Mouse (Mus musculus): ENCODE results near the gene Dhtkd1. TPM values are rescaled to one million over a fixed set of nuclear protein-coding genes. Genes with fewer than 3 reads are reported as not detected.

The Dhtkd1 gene
- polyA plus RNA-seq, 1 experiment from 2014 or later = 5.0 TPM

GRCm38 (mm10) chr2:5894296-5894695 is 48.3 kb downstream of the Dhtkd1 start:
- H3K4me1 ChIP-seq (replicated peaks; ENCODE audit: control insufficient read depth, insufficient read depth, low read length) = peaks cover 4% of the 10 kb centered on the region; the same call in 1 of the 2 replicates
- WGBS = 54% methylated on average over 11 of the region's 11 CpGs
- DNase-seq (ENCODE audit: low spot score) = no peak
- peak overlapping the region; percentile 56 for H3K4me2 ChIP-seq (ENCODE audit: low read depth, low read length, severe bottlenecking)
- H3K27me3 ChIP-seq (ENCODE audit: control insufficient read depth, insufficient read depth, low read length) = no peaks in the 10 kb centered on the region
- no peaks in the 10 kb centered on the region for H3K9me3 ChIP-seq (ENCODE audit: control insufficient read depth, low read length)
- no peak for ATAC-seq (replicated peaks; ENCODE audit: low FRiP score)
- peak overlapping the region; percentile 86 for H3K9ac ChIP-seq (ENCODE audit: low read length)
- no peaks in the 10 kb centered on the region; the same call in 1 of the 2 replicates for H3K36me3 ChIP-seq (ENCODE audit: control insufficient read depth, insufficient read depth, low read length)
- H3K27ac ChIP-seq (ENCODE audit: low read depth, low read length) = no peak overlapping the region
- peak overlapping the region; percentile 78 for H3K4me3 ChIP-seq (ENCODE audit: low read depth, low read length)

- no peak overlapping the region for H3K9ac ChIP-seq (ENCODE audit: low read length)
- peaks cover 4% of the 10 kb centered on the region; the same call in 1 of the 2 replicates for H3K4me1 ChIP-seq (replicated peaks; ENCODE audit: control insufficient read depth, insufficient read depth, low read length)
- H3K27ac ChIP-seq (ENCODE audit: low read depth, low read length) = no peak overlapping the region
- no peaks in the 10 kb centered on the region for H3K9me3 ChIP-seq (ENCODE audit: control insufficient read depth, low read length)
- no peak overlapping the region for H3K4me2 ChIP-seq (ENCODE audit: low read depth, low read length, severe bottlenecking)
- no peak for ATAC-seq (replicated peaks; ENCODE audit: low FRiP score)
- H3K4me3 ChIP-seq (ENCODE audit: low read depth, low read length) = no peak overlapping the region
- H3K36me3 ChIP-seq (ENCODE audit: control insufficient read depth, insufficient read depth, low read length) = peaks cover 5% of the 10 kb centered on the region
- WGBS = 72% methylated on average over 2 of the region's 2 CpGs
- no peak for DNase-seq (ENCODE audit: low spot score)
- no peaks in the 10 kb centered on the region for H3K27me3 ChIP-seq (ENCODE audit: control insufficient read depth, insufficient read depth, low read length)
Measured at GRCm38 (mm10) chr2:5889412-5889811, 53.2 kb downstream of the Dhtkd1 start.

- no peak for DNase-seq (ENCODE audit: low spot score)
- Histone ChIP-seq H3K27ac (ENCODE audit: low read depth, low read length) (no peak overlapping the region), H3K4me2 (ENCODE audit: low read depth, low read length, severe bottlenecking) (no peak overlapping the region), H3K4me3 (ENCODE audit: low read depth, low read length) (no peak overlapping the region), H3K36me3 (ENCODE audit: control insufficient read depth, insufficient read depth, low read length) (peaks cover 5% of the 10 kb centered on the region), H3K9me3 (ENCODE audit: control insufficient read depth, low read length) (no peaks in the 10 kb centered on the region), H3K4me1 (replicated peaks; ENCODE audit: control insufficient read depth, insufficient read depth, low read length) (0 out of 2 replicates have a peak, but pooled peaks cover 2% of the 10 kb centered on the region), H3K9ac (ENCODE audit: low read length) (no peak overlapping the region), H3K27me3 (ENCODE audit: control insufficient read depth, insufficient read depth, low read length) (no peaks in the 10 kb centered on the region)
- WGBS = 91% methylated on average over 5 of the region's 5 CpGs
- no peak for ATAC-seq (replicated peaks; ENCODE audit: low FRiP score)
Measured at GRCm38 (mm10) chr2:5888865-5889264, 53.7 kb downstream of the Dhtkd1 start.

GRCm38 (mm10) chr2:5877446-5877845 is 65.1 kb downstream of the Dhtkd1 start:
- H3K4me1 ChIP-seq (replicated peaks; ENCODE audit: control insufficient read depth, insufficient read depth, low read length) = no peaks in the 10 kb centered on the region
- H3K36me3 ChIP-seq (ENCODE audit: control insufficient read depth, insufficient read depth, low read length) = peaks cover 14% of the 10 kb centered on the region
- H3K4me2 ChIP-seq (ENCODE audit: low read depth, low read length, severe bottlenecking) = no peak overlapping the region
- no peaks in the 10 kb centered on the region for H3K27me3 ChIP-seq (ENCODE audit: control insufficient read depth, insufficient read depth, low read length)
- H3K27ac ChIP-seq (ENCODE audit: low read depth, low read length) = no peak overlapping the region
- no peak overlapping the region for H3K4me3 ChIP-seq (ENCODE audit: low read depth, low read length)
- no peak overlapping the region for H3K9ac ChIP-seq (ENCODE audit: low read length)
- ATAC-seq (replicated peaks; ENCODE audit: low FRiP score) (no peak), DNase-seq (ENCODE audit: low spot score) (no peak)
- WGBS = 72% methylated on average over 3 of the region's 3 CpGs
- H3K9me3 ChIP-seq (ENCODE audit: control insufficient read depth, low read length) = no peaks in the 10 kb centered on the region

GRCm38 (mm10) chr2:5869746-5870145 is 72.8 kb downstream of the Dhtkd1 start:
- H3K36me3 ChIP-seq (ENCODE audit: control insufficient read depth, insufficient read depth, low read length) = peaks cover 10% of the 10 kb centered on the region
- 94% methylated on average over 5 of the region's 5 CpGs for WGBS

GRCm38 (mm10) chr2:5867681-5868080 is 74.9 kb downstream of the Dhtkd1 start:
- 85% methylated on average over 2 of the region's 2 CpGs for WGBS
- H3K27me3 ChIP-seq (ENCODE audit: control insufficient read depth, insufficient read depth, low read length) = no peaks in the 10 kb centered on the region
- DNase-seq (ENCODE audit: low spot score) (no peak), ATAC-seq (replicated peaks; ENCODE audit: low FRiP score) (no peak)
- no peaks in the 10 kb centered on the region for H3K9me3 ChIP-seq (ENCODE audit: control insufficient read depth, low read length)
- H3K4me2 ChIP-seq (ENCODE audit: low read depth, low read length, severe bottlenecking) = no peak overlapping the region
- H3K4me3 ChIP-seq (ENCODE audit: low read depth, low read length) = no peak overlapping the region
- no peak overlapping the region for H3K27ac ChIP-seq (ENCODE audit: low read depth, low read length)
- H3K9ac ChIP-seq (ENCODE audit: low read length) = no peak overlapping the region
- H3K36me3 ChIP-seq (ENCODE audit: control insufficient read depth, insufficient read depth, low read length) = peaks cover 2% of the 10 kb centered on the region
- H3K4me1 ChIP-seq (replicated peaks; ENCODE audit: control insufficient read depth, insufficient read depth, low read length) = no peaks in the 10 kb centered on the region

More at GRCm38 (mm10) chr2:5869746-5870145, 72.8 kb downstream of the Dhtkd1 start:
- DNase-seq (ENCODE audit: low spot score) (no peak), ATAC-seq (replicated peaks; ENCODE audit: low FRiP score) (no peak)
- H3K4me2 ChIP-seq (ENCODE audit: low read depth, low read length, severe bottlenecking) = no peak overlapping the region
- H3K27ac ChIP-seq (ENCODE audit: low read depth, low read length) = no peak overlapping the region
- no peak overlapping the region for H3K9ac ChIP-seq (ENCODE audit: low read length)
- no peaks in the 10 kb centered on the region for H3K4me1 ChIP-seq (replicated peaks; ENCODE audit: control insufficient read depth, insufficient read depth, low read length)
- H3K27me3 ChIP-seq (ENCODE audit: control insufficient read depth, insufficient read depth, low read length) = no peaks in the 10 kb centered on the region
- no peak overlapping the region for H3K4me3 ChIP-seq (ENCODE audit: low read depth, low read length)
- H3K9me3 ChIP-seq (ENCODE audit: control insufficient read depth, low read length) = no peaks in the 10 kb centered on the region

GRCm38 (mm10) chr2:5862834-5863233 is 79.8 kb downstream of the Dhtkd1 start, which contains the start of gene Gm13199:
Gene Gm13199 (minus strand): TSS chr2:5862934.
- Histone ChIP-seq H3K9me3 (ENCODE audit: control insufficient read depth, low read length) (no peaks in the 10 kb centered on the region), H3K4me3 (ENCODE audit: low read depth, low read length) (no peak within 1 kb of the TSS), H3K27me3 (ENCODE audit: control insufficient read depth, insufficient read depth, low read length) (no peaks in the 10 kb centered on the region), H3K4me2 (ENCODE audit: low read depth, low read length, severe bottlenecking) (no peak within 1 kb of the TSS), H3K36me3 (ENCODE audit: control insufficient read depth, insufficient read depth, low read length) (no peaks in the 10 kb centered on the region; the same call in 1 of the 2 replicates), H3K9ac (ENCODE audit: low read length) (no peak within 1 kb of the TSS), H3K4me1 (replicated peaks; ENCODE audit: control insufficient read depth, insufficient read depth, low read length) (no peaks in the 10 kb centered on the region), H3K27ac (ENCODE audit: low read depth, low read length) (no peak within 1 kb of the TSS)
- 93% methylated on average over 3 of the region's 3 CpGs for WGBS
- DNase-seq (ENCODE audit: low spot score) = no peak
- ATAC-seq (replicated peaks; ENCODE audit: low FRiP score) = no peak

- ATAC-seq (replicated peaks; ENCODE audit: low FRiP score) (no peak), DNase-seq (ENCODE audit: low spot score) (no peak)
- H3K9ac ChIP-seq (ENCODE audit: low read length) = no peak overlapping the region
- WGBS = 89% methylated on average over 5 of the region's 5 CpGs
- H3K4me1 ChIP-seq (replicated peaks; ENCODE audit: control insufficient read depth, insufficient read depth, low read length) = no peaks in the 10 kb centered on the region
- H3K4me2 ChIP-seq (ENCODE audit: low read depth, low read length, severe bottlenecking) = no peak overlapping the region
- H3K36me3 ChIP-seq (ENCODE audit: control insufficient read depth, insufficient read depth, low read length) = no peaks in the 10 kb centered on the region
- H3K27ac ChIP-seq (ENCODE audit: low read depth, low read length) = no peak overlapping the region
- no peak overlapping the region for H3K4me3 ChIP-seq (ENCODE audit: low read depth, low read length)
- no peaks in the 10 kb centered on the region for H3K9me3 ChIP-seq (ENCODE audit: control insufficient read depth, low read length)
- no peaks in the 10 kb centered on the region for H3K27me3 ChIP-seq (ENCODE audit: control insufficient read depth, insufficient read depth, low read length)
Measured at GRCm38 (mm10) chr2:5851866-5852265, 90.7 kb downstream of the Dhtkd1 start.

- no peaks in the 10 kb centered on the region for H3K36me3 ChIP-seq (ENCODE audit: control insufficient read depth, insufficient read depth, low read length)
- DNase-seq (ENCODE audit: low spot score) (no peak), ATAC-seq (replicated peaks; ENCODE audit: low FRiP score) (no peak)
- H3K4me1 ChIP-seq (replicated peaks; ENCODE audit: control insufficient read depth, insufficient read depth, low read length) = no peaks in the 10 kb centered on the region
- H3K9ac ChIP-seq (ENCODE audit: low read length) = no peak overlapping the region
- no peak overlapping the region for H3K27ac ChIP-seq (ENCODE audit: low read depth, low read length)
- H3K9me3 ChIP-seq (ENCODE audit: control insufficient read depth, low read length) = no peaks in the 10 kb centered on the region
- no peaks in the 10 kb centered on the region for H3K27me3 ChIP-seq (ENCODE audit: control insufficient read depth, insufficient read depth, low read length)
- H3K4me2 ChIP-seq (ENCODE audit: low read depth, low read length, severe bottlenecking) = no peak overlapping the region
- 93% methylated on average over 9 of the region's 9 CpGs for WGBS
- no peak overlapping the region for H3K4me3 ChIP-seq (ENCODE audit: low read depth, low read length)
Measured at GRCm38 (mm10) chr2:5851116-5851515, 91.5 kb downstream of the Dhtkd1 start.

All from forebrain, embryonic 11.5 days (tissue).